Mouse (Mus musculus): ENCODE results near the gene Ccdc153.

GRCm38 (mm10) chr9:44209416-44209815 lies 31.1 kb upstream of the Ccdc153 start:
- TF ChIP-seq CTCF (IDR thresholded peaks at IDR 0.05; ENCODE audit: borderline replicate concordance, insufficient read depth, low read depth, low read length) (no peak), POLR2A (IDR thresholded peaks at IDR 0.05; ENCODE audit: borderline replicate concordance, insufficient read depth, low read length) (no peak)

Data from cerebellum, adult 2 months (tissue).